Mouse (Mus musculus) lung, postnatal 10 days (tissue): ENCODE results near the gene Epas1.

ENCODE experiments used
- DNase-seq: peaks from one replicate; pipeline ENCODE4 v3.0.0; 2021

Epas1 gene

DNA sequence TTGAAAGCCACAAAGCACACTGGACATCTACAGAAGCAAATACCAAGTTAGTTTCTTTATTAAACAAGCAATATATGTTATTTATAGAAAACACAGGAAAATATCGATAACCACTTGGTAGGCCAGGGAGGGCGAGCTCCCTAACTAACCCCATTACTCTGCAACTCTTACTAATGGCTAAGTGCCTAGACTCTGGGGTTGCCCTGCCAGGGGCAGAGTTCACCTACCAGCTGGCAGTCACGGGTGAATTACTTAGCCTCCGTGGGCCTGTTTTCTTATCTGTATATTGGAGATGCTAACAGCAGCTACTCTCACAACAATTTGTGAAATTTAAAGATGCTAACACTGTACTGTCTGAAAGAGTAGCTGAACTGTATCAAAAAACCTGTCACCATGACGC is 42.3 kb downstream of the Epas1 start:
- no peak for DNase-seq

DNA sequence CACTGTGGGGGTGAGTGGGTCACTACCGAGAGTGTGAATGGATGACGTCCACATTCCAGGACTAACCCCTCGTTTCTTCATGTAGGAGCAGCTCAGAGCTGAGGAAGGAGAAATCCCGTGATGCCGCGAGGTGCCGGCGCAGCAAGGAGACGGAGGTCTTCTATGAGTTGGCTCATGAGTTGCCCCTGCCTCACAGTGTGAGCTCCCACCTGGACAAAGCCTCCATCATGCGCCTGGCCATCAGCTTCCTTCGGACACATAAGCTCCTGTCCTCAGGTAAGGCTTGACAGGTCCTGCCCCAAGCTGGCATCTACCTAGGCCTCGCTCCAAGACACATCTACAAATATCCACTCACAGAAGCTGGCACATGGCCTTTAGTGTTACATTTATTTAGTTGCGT is 43.5 kb downstream of the Epas1 start:
- no peak for DNase-seq

DNA sequence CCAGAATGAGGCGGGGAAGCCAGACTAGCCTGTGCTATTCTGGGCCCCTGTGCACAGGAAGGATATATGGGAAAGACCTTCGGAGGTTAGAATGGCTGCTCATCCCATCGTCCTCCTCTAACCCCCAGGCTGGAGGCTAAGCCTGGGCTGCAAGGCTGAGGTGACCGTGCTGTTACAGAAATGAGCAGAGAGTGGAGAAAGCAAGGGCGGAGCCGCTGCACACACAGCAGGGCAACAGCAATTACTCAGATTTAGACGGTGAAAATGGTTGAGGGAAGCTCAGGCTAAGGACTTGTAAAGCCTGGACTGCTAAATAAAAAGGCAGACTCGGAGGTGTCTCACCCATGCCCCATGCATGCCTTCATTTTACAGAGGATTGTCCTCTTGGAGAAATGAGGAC is 45.0 kb downstream of the Epas1 start:
- no peak for DNase-seq

DNA sequence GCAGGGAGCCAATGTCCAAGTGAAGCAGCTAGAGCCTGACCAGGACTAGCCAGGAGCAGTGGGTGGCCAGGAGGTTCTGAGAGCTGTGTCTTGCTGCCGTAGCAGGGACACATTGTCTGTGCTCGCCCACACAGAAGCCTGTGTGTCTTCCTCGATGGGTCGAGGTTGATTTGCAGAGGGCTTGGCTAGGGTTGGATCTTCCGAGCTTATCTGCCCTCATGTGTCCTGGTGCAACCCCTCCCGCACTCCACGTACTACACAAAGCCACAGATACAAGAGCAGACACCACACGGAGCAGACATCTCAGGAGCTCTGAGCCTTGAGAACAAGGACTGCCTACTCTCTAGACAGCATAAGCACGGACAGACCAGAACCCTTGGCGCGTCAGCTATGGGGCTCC is 45.5 kb downstream of the Epas1 start:
- no peak for DNase-seq

DNA sequence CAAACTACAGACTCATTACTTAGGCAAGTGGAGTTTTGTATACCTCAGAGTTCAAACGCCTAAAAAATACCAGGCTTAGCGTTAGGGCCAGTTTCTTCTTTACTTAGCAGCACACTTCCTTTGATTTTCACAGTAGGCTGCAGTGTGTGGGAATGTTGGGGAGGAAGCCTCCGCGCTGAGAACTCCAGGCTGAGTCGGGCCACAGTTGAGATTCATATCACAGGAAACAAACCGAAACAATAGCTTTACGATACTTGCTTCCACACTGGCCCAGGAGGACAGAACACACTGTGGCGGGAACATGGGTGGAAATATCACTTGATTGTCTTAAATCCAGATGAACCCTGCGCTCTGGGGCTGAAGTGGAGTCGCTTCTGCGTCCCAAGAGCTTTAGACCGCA is 47.0 kb downstream of the Epas1 start:
- DNase-seq = peak; percentile 58

DNA sequence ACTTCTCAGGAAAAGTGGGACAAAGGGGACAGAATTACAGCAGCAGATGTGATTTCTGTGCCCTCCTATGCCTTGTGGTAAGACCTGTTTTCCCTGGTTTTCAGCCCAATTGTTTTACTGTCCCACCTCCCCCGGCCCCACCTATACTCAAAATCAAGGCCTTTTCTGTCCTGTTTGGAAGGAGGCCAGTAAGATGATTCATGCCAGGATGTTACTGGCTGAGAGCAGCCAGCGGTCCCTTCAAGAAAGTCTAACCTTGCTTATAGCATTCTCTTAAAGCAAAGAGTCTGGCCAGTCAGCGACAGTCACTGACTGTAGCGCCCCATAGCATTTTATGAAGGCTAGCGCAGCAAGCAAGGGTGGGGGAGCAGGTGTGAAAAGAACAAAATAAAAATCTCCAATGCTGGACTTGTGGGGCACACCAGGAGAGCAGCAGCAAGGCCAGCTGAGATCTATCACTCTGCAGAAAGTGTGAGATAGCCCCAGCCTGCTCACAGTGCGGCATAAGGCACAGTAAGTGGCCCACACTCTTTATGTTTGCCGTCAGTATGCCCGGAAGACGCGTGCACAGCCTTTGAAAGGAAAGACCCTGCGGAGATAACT is 47.8 kb downstream of the Epas1 start:
- peak; percentile 71 for DNase-seq

DNA sequence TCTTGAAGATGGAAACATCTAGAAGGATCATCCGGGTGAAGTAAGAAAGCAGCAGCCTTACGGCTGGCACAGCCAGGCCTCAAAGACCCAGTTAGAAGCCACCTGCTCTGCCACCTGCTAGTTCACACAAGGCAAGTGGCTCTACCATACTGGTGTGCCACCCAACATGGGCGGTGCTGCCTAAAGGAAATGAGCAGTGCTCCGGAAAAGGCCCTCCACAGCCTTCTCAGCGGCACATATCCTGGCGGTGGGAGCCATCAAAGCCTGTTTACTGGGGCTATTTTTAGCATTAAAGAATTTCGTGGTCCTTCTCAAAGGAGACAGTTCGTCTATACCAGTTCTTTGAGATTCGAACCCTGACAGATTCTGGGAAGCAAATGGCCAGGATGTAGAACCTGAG is 48.4 kb downstream of the Epas1 start:
- DNase-seq = peak; percentile 79

DNA sequence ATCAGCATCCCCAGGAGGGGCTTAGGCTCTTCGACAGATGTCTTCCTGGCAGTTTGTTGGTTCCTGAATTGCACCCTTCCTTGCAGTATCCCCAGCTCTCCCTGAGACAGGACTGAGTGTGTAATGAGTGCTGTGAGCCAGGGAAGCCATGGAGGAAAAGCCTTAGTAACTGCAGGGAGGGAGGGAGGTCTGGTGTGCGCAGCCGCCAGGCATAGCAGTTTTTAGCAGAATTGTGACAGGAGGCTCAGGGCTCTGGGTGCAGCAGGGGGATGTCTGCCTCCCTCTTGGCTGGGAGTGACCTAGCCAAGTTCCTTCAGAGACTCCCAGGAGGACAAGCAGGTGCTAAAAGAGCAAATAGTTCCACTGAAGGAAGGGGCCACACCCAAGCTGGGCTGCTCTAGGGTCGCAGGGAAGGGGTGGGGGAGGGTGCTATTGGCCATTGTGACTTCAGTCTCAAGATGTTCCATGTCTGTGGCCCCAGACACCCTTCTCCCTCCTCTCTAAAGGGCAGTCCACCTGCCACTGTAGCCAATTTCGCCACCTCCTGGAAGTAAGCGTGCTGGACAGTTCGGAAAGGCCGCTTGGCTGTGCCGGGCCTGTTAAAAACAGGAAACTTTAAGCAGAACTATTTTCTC is 49.0 kb downstream of the Epas1 start:
- peak; percentile 71 for DNase-seq

DNA sequence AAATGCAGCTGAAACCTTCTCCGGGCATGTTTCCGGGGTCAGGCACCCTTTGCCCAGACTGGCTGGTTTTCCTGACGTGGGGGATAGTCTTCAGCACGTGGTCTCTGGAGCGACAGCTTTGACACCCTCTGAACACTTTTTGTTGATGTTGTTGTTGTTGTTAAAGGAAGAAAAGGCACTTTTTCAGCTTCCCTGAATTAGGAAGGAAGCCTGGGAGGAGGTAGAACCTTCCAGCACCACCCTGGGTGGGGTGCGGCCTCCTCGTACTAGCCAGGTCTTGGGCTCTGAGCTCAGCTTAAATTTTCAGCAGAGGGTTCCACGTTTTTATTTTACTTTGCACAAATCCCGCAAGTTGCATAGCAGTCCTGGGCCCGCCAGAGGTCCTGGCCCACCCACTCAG is 49.6 kb downstream of the Epas1 start:
- no peak for DNase-seq

DNA sequence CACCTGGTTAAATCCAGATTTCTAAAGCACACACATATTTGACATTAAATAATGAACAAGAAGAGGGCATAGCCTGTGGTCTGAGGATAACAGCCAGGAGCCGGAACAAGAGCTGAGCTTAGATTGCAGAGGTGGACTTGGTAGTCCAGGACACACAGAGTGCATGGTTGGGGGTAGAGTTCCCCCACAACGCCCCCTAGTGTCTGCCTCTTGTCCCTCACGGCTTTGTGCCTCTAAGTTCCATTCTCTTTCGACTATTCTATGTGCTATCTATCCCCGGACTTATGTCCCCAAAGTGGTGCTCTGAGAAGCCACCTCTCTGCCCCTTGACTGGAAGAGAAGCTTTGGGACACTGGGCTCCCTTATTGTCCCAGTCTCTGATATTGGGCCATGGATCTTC is 50.2 kb downstream of the Epas1 start:
- no peak for DNase-seq

DNA sequence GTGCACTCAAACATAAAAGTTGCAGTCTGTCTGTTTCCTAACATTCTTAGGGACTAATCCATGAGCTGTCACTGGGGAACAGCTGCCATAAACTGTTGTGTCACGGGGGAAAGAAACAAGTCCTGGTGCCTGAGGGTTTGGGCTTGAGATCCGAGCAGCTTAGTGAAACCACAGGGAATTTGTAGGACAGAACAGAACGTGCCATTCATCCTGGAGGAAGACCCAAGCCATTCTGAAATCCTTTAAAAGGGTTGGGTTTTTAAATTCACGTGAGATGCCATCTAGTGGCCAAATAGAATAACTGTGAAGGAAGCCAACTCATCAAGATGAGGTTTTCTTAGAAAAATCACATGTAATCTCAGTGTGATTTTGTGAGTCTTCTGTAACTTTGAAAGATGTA is 58.5 kb downstream of the Epas1 start:
- peak; percentile 49 for DNase-seq

DNA sequence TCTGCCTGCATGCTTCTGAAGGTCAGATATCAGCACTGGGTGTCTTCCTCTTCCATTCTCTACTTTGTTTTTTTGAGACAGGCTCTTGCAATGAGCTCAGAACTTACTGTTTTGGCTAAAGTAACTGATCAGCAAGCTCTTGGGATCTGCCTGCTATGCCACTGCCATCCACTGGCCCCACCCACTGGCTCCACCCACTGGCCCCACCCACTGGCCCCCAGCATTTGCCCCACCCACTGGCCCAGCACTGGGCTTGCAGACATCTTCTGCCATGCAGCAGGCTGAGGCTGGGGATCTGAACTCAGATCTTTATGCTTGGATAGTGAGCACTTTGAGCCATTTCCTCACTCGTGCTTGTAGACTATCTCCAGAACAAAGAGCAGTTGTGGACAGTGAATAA is 60.8 kb downstream of the Epas1 start:
- DNase-seq = peak; percentile 69

DNA sequence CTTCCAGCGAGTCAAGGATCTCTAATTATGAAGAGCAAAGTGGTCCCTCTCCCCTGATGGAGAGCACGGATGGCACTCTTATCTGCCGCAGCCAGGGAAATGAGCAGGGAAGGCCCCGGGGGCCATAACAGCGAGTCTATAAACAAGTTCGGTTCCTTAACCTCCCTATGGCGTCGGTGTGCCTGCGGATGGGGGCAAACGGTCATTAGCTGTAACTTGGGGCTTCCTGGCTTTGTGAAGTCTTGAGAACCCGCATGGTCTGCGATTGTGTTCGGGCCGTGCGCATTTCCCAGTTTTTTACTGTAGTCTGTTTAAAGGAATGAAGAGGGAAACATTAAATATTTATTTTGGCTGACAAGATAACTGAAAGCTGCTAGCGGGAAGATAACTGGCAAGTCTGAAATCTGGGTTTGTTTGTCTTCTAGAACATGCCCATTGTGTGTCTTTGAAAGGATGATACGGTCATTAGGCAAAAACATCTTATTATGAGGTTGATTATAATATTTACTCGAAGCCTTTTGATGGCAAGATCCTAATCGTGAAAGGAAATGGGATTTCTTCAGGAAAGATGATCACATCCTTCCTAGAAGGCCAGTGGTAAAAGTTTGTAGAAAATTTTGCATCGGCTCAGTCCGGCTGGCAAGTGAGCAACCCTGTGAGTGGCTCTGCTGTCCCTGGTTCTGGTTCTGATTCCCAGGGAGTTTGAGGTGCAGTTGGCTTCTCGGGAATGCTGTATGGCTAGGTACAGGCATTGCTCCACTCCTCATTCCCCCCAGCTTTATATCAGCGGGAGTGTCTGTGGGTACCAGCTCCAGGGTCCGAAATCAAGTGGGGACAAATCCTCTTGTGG is 61.7 kb downstream of the Epas1 start:
- DNase-seq = peak; percentile 83

DNA sequence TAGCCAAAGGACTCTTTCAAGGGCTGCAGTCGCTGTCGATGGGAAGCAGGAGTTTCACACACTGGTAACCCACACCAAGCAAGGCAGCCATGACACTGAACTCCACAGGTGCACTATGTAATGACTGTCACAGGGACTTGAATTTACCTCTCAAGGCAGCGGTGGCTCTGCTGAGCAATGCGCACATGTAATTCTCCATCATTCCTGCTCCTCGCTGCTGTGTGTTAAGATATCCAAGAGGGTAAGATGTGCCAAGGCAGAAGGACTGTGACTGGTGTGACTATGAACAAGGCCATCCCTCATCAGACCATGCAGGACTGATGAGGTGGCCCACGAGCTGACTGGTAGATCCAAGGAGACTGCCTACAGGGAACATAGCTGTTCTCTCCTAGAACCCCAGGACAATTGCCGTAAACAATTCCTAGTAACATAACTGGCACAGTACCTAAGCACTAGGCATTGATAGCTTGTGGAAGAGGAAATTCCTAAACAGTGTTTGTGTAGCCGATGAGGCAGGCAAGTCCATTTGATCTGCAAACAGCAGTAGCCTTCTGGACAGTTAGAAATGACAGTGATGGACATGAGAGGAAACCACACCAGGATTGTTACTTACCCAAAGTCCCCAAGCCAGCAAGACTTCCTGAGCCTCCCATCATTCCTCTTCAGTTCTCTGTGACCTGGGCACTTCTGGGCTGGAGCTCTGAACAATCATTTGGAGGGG is 68.7 kb downstream of the Epas1 start:
- peak; percentile 32 for DNase-seq

DNA sequence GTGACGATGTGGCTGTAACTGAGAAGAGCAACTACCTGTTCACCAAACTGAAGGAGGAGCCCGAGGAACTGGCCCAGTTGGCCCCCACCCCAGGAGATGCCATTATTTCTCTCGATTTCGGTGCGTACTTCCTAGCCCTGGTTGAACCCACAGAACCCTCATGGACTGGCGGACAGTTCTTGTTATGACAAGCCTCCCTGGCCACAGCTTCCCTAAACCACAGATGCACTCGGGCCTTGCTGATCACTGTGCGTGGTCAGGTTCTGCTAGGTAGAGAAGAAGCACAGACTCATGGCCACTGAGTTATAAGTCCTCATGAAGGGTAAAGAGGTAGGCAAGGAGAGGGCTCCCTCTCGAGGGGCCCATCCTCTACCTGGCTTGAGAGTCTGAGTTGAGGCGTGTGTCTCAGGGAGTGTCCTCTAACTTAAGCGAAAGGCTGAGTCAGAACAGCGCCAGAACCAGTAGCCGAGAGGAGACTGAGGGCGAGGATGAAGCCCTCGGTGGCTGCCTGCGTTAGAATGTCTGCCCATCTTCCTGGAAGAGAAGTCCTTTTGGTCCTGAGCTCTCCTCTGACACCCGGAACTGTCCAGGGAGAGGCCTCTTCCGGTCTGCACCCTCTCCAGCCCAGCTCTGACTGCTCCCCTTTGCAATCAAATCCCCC is 71.1 kb downstream of the Epas1 start:
- DNase-seq = no peak

DNA sequence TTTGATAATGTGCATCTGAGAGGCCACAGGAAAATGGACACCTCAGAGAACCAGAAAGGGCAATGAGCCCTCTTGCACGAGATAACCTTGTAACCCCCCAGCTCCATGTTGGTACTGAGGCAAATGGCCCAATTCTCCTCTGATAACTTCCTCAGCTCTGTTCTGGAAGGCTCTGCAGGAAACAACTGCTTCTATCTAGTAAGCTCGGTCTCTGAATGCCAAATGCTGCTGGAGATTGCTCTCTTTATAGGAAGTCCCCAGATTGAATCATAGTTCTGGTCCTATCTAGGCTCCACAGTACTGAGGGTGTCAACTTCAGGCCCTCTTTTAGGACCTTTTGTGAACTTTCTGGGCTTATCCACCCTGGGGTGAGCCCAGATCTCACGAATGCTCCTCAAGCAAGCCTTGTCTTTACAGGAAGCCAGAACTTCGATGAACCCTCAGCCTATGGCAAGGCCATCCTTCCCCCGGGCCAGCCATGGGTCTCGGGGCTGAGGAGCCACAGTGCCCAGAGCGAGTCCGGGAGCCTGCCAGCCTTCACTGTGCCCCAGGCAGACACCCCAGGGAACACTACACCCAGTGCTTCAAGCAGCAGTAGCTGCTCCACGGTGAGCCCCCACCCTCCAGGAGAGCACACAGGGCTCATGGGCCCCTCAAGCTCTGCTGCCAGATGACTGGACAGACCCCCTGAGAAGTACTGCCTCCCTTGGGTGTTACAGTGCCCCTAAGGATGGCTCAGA is 71.8 kb downstream of the Epas1 start:
- DNase-seq = no peak

DNA sequence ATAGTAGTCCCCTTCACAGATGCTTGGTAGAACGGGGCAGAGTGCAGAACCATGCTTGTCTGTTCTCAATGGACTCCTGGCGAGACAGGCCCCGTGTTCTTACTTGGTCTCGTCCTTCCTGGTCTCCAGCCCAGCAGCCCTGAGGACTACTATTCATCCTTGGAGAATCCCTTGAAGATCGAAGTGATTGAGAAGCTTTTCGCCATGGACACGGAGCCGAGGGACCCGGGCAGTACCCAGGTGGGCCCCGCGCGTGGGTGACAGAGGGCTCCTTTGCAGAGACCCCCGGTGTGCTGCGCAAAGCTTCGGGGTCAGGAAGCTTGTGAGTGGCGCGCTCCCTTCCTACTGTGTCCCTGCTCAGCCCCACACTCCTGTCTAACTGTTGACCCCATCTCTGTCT is 72.9 kb downstream of the Epas1 start:
- DNase-seq = no peak

DNA sequence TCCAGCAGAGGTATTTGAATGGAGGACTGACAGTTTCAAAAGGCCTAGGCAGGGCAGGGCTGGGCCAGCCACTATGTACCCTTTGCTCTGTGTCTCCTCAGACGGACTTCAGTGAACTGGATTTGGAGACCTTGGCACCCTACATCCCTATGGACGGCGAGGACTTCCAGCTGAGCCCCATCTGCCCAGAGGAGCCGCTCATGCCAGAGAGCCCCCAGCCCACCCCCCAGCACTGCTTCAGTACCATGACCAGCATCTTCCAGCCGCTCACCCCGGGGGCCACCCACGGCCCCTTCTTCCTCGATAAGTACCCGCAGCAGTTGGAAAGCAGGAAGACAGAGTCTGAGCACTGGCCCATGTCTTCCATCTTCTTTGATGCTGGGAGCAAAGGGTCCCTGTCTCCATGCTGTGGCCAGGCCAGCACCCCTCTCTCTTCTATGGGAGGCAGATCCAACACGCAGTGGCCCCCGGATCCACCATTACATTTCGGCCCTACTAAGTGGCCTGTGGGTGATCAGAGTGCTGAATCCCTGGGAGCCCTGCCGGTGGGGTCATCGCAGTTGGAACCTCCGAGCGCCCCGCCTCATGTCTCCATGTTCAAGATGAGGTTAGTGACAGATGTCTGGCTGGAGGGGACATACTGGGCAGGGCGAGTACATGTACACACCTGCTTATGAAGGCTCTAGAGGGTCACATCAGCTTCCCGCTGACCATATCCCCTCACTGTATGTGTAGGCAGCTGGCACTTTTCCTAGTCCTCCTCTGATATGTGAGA is 74.1 kb downstream of the Epas1 start:
- peak; percentile 4 for DNase-seq

DNA sequence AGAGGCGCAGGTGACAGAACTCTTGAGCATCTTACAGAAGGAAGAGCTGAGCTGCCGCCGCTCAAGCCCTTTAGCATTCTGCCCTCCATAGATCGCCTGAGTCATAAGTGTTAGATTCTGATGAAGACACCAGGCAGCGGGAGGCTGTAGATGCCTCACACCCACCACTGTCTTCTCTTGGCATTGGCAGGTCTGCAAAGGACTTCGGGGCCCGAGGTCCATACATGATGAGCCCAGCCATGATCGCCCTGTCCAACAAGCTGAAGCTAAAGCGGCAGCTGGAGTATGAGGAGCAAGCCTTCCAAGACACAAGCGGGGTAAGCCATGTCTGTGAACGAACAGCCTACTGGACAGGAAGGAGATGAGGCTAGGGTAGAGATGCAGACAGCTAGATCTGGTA is 75.0 kb downstream of the Epas1 start:
- no peak for DNase-seq

DNA sequence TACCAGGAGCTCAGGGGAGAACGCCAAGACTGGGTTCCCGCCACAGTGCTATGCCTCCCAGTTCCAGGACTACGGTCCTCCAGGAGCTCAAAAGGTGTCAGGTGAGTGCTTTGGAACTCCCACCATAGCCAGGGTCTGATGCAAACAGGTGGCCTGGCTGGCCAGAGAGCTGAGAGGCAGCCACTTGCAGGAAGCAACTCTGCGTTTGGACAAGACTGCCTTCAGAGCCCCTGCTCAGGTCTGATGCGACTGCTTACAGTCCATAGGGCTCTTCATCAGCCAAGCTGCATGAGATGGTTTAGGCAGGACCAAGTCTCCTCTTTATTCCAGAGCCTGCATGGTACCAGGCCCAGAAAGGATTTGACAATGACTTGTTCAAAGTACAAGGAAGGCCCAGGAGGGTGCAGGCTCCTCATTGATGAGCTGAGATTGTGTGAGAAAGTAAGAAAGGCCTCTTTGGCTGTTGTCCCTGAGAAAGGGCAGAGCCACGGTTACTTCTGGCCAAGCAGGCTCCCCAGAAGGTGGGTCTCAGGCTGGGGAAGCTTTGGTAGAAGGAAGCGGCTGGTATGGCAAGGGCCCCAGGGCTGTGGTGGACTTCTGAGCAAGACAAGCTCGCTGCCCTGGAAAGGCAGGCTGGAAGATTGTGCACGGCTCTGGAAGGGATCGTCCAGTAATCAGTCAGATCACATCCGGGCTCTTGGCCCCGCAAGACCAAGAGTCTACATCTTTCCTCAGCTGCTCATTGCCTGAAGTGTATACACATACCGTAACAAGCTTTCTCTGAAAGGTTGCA is 76.1 kb downstream of the Epas1 start:
- peak; percentile 0 for DNase-seq

DNA sequence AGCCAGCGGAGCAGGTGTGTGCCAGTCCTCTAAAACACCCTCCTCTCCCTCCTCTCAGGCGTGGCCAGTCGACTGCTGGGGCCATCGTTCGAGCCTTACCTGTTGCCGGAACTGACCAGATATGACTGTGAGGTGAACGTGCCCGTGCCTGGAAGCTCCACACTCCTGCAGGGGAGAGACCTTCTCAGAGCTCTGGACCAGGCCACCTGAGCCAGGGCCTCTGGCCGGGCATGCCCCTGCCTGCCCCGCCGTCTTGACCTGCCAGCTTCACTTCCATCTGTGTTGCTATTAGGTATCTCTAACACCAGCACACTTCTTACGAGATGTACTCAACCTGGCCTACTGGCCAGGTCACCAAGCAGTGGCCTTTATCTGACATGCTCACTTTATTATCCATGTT is 77.4 kb downstream of the Epas1 start:
- no peak for DNase-seq
